Mouse (Mus musculus): Measurements from ENCODE around the gene Krt32. TPM values are rescaled to one million over a fixed set of nuclear protein-coding genes. Genes with fewer than 3 reads are reported as not detected.

The Krt32 gene
- not detected in 2 replicates for polyA plus RNA-seq (2016; fragmentation: Nextera tagmentation; extraction: Ambion mirVana)

DNA sequence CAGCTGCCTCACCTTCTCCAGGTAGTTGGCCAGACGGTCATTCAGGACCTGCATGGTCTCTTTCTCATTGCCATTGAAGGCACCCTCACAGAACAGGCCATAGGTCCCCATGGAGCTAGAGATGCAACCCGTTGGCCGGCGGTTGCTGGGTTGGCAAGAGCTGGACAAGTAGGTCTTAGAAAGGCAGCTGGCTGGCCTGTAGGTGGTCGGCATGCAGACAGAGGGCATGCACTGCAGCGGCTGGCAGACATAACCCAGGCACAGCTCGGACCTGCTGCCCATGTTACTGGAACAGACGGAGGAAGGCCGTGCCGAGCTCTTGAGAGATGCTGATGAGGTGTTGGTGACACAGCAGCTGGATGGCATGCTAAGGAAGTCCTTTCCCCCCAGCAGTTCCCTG lies at the start of gene Krt32:
Krt32 (minus strand) TSS at position 366 of the 400 bp plus-strand sequence.
- DNase-seq (ENCODE audit: low spot score) = no peak
- Histone ChIP-seq H3K4me1 (replicated peaks) (no peaks in the 10 kb centered on the region), H3K36me3 (no peaks in the 10 kb centered on the region), H3K27me3 (ENCODE audit: insufficient read depth, poor library complexity, severe bottlenecking) (no peaks in the 10 kb centered on the region), H3K4me3 (no peak within 1 kb of the TSS), H3K9me3 (peaks cover 3% of the 10 kb centered on the region; the same call in 1 of the 2 replicates), H3K27ac (no peak within 1 kb of the TSS)
- 93% methylated on average over 10 of the region's 10 CpGs for WGBS

- 53% methylated on average over 5 of the region's 5 CpGs for WGBS
- H3K36me3 ChIP-seq = no peaks in the 10 kb centered on the region
- H3K9me3 ChIP-seq = no peaks in the 10 kb centered on the region
- no peak for DNase-seq (ENCODE audit: low spot score)
- no peak overlapping the region for H3K27ac ChIP-seq
- no peak overlapping the region for H3K4me3 ChIP-seq
- peaks cover 4% of the 10 kb centered on the region; the same call in 1 of the 2 replicates for H3K27me3 ChIP-seq (ENCODE audit: insufficient read depth, poor library complexity, severe bottlenecking)
- peaks cover 32% of the 10 kb centered on the region for H3K4me1 ChIP-seq (replicated peaks)
These were observed 49.7 kb upstream of the Krt32 start for GRCm38 (mm10) chr11:100137693-100138092.

DNA sequence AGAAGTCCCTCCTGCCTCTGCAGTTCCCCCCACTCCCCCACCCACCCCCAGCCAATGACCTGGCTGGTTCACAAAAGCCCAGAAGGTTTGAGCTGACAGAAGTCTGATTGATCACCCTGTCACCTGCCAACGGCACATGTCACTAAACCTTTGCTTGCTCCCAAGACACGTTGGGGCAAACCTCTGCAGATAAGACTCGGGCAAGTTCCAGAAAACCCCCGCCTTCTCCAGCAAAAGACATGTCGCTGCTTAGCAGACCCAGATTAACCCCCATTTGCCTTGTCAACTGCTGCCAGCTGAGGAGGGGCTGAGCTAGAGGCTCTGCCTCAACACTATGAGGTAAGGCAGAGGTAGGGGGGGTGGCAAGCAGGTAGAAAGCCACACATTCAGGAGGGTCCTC lies 48.5 kb upstream of the Krt32 start:
- H3K4me3 ChIP-seq = no peak overlapping the region
- no peak for DNase-seq (ENCODE audit: low spot score)
- no peak overlapping the region for H3K27ac ChIP-seq
- H3K36me3 ChIP-seq = no peaks in the 10 kb centered on the region
- H3K9me3 ChIP-seq = no peaks in the 10 kb centered on the region
- H3K4me1 ChIP-seq (replicated peaks) = peaks cover 32% of the 10 kb centered on the region
- 52% methylated on average over 5 of the region's 5 CpGs for WGBS
- peaks cover 4% of the 10 kb centered on the region; the same call in 1 of the 2 replicates for H3K27me3 ChIP-seq (ENCODE audit: insufficient read depth, poor library complexity, severe bottlenecking)

- no peak within 1 kb of the TSS for H3K4me3 ChIP-seq
- DNase-seq (ENCODE audit: low spot score) = no peak
- no peaks in the 10 kb centered on the region for H3K9me3 ChIP-seq
- peaks cover 4% of the 10 kb centered on the region; the same call in 1 of the 2 replicates for H3K27me3 ChIP-seq (ENCODE audit: insufficient read depth, poor library complexity, severe bottlenecking)
- H3K36me3 ChIP-seq = no peaks in the 10 kb centered on the region
- H3K4me1 ChIP-seq (replicated peaks) = peaks cover 32% of the 10 kb centered on the region
- 73% methylated on average over 7 of the region's 7 CpGs for WGBS
- H3K27ac ChIP-seq = no peak within 1 kb of the TSS
These were observed 47.7 kb upstream of the Krt32 start, which contains the start of gene Krt15 for GRCm38 (mm10) chr11:100135731-100136130. Krt15 (minus strand) TSS chr11:100135928.

GRCm38 (mm10) chr11:100124901-100125300 lies 36.9 kb upstream of the Krt32 start:
- no peaks in the 10 kb centered on the region for H3K4me1 ChIP-seq (replicated peaks)
- no peaks in the 10 kb centered on the region for H3K36me3 ChIP-seq
- no peaks in the 10 kb centered on the region for H3K9me3 ChIP-seq
- H3K27ac ChIP-seq = no peak overlapping the region
- 86% methylated on average over 7 of the region's 7 CpGs for WGBS
- H3K4me3 ChIP-seq = no peak overlapping the region
- no peak for DNase-seq (ENCODE audit: low spot score)
- H3K27me3 ChIP-seq (ENCODE audit: insufficient read depth, poor library complexity, severe bottlenecking) = no peaks in the 10 kb centered on the region

DNA sequence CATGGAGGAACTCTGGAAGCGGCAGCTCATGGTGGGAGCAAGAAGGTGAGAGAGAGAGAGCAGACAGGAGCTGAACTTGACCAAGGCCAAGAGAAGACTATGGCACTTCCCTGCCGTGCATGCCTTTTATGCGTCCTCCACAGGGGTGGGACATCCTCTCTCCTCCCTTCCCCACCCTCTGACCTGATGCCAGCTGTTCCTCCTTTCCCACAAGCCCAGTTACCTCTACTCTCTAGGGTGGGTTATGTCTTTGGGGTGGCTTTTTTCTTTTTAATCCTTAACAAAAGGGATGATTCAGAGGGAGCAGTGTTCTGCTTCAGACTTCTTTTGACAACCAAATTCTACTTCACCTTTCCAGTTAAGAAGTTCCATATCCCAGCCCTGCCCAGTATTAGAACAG lies 33.4 kb upstream of the Krt32 start, which contains the start of gene Krt13:
Krt13 (minus strand) TSS at position 101 of the 400 bp plus-strand sequence.
- Histone ChIP-seq H3K9me3 (no peaks in the 10 kb centered on the region), H3K27me3 (ENCODE audit: insufficient read depth, poor library complexity, severe bottlenecking) (no peaks in the 10 kb centered on the region), H3K27ac (no peak within 1 kb of the TSS), H3K36me3 (no peaks in the 10 kb centered on the region), H3K4me1 (replicated peaks) (no peaks in the 10 kb centered on the region), H3K4me3 (no peak within 1 kb of the TSS)
- WGBS = 87% methylated on average over 3 of the region's 3 CpGs
- DNase-seq (ENCODE audit: low spot score) = no peak

- no peaks in the 10 kb centered on the region for H3K27me3 ChIP-seq (ENCODE audit: insufficient read depth, poor library complexity, severe bottlenecking)
- WGBS = 91% methylated on average over 5 of the region's 5 CpGs
- H3K27ac ChIP-seq = no peak overlapping the region
- H3K4me1 ChIP-seq (replicated peaks) = peaks cover 7% of the 10 kb centered on the region; the same call in 1 of the 2 replicates
- H3K9me3 ChIP-seq = no peaks in the 10 kb centered on the region
- no peaks in the 10 kb centered on the region for H3K36me3 ChIP-seq
- H3K4me3 ChIP-seq = no peak overlapping the region
- DNase-seq (ENCODE audit: low spot score) = no peak
These were observed 32.3 kb upstream of the Krt32 start for GRCm38 (mm10) chr11:100120331-100120730.

DNA sequence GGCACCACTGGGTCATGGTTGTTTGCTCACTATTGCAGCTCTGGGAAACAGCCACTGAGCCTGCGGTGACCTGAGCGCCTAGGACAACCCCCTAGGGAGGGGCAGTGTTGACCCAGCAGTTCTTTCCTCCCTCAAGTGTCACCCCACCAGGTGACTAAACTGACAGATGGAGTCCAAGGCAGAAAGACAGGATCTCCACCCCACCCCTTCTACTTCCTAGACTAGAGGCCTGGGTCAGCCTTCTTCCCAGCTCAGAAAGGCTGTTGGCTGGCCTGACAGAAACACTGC lies 25.7 kb upstream of the Krt32 start:
- Histone ChIP-seq H3K9me3 (no peaks in the 10 kb centered on the region), H3K27me3 (ENCODE audit: insufficient read depth, poor library complexity, severe bottlenecking) (no peaks in the 10 kb centered on the region), H3K27ac (no peak overlapping the region), H3K36me3 (no peaks in the 10 kb centered on the region), H3K4me1 (replicated peaks) (peaks cover 14% of the 10 kb centered on the region; the same call in 1 of the 2 replicates), H3K4me3 (no peak overlapping the region)
- WGBS = 57% methylated on average over 2 of the region's 2 CpGs
- DNase-seq (ENCODE audit: low spot score) = no peak

DNA sequence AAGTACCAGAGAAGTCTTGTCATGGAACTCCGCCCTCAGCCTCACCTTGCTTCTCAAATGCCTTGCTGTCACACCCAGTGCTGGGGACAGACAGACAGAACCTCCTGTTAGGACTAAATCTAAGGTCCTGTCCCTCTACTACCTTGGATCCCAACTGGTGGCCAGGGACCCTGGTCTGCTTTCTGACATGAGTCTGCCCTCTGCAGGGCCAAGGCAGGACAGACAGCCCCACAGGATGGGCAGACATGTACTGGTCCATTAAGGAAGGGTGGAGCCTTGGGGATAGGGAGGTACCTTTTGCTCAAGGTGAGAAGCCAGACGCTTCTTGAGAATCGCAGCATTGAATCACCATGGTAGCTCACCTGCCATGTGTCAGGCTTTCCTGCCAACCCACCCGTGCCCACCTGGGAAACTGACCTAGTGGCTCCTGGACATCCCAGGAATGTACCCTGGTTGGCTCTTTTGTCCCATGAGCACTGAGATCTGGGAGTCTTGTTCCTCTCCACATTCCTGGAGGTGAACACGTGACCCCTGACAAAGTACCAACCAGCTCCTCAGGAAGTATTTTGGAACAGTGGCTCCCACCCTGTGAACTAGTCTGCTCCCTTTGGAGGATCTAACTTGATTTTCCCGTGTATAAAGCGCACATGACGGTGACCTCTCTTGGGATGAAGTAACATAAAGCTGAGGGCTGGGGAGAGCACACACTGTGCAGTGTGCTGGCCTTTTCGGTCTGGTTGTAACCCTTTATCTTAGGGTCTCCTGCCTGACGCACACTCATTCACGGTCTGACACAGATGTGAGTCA lies 25.1 kb upstream of the Krt32 start:
- Histone ChIP-seq H3K9me3 (no peaks in the 10 kb centered on the region), H3K27ac (no peak overlapping the region), H3K4me3 (no peak overlapping the region), H3K4me1 (replicated peaks) (peaks cover 14% of the 10 kb centered on the region; the same call in 1 of the 2 replicates), H3K36me3 (no peaks in the 10 kb centered on the region), H3K27me3 (ENCODE audit: insufficient read depth, poor library complexity, severe bottlenecking) (no peaks in the 10 kb centered on the region)
- DNase-seq (ENCODE audit: low spot score) = no peak
- WGBS = 75% methylated on average over 11 of the region's 11 CpGs

DNA sequence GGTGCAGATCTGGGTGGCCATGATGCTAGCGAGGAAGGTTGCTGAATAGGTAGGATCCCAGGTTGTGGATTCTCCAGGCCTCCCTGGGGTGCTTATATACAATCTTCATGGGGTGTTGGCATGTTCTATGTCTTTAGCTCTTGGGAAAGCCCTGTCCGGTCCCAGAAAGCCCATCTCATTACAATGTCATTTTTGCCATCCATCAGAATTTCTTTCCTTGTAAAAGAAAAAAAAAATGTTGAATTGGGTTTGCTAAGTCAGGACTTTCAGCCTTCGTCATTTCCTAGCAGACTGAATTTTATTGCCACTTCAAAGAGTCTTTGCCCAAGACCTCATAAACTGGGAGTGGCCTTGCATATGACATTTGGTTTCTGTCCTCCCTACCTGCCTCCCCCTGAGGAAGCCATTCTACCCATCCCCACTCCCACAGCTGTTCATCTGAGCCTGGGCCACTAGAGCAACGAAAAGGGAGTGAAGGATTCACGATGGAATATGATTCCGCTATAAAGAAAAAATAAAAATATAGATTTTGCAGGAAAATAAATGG lies 17.6 kb upstream of the Krt32 start, which contains the start of gene Krt36:
Krt36 (minus strand) TSS at position 51 of the 547 bp plus-strand sequence.
- Histone ChIP-seq H3K36me3 (no peaks in the 10 kb centered on the region), H3K4me1 (replicated peaks) (peaks cover 4% of the 10 kb centered on the region; the same call in 1 of the 2 replicates), H3K9me3 (no peaks in the 10 kb centered on the region), H3K27ac (no peak within 1 kb of the TSS), H3K27me3 (ENCODE audit: insufficient read depth, poor library complexity, severe bottlenecking) (no peaks in the 10 kb centered on the region), H3K4me3 (no peak within 1 kb of the TSS)
- no peak for DNase-seq (ENCODE audit: low spot score)
- 93% methylated on average over 6 of the region's 6 CpGs for WGBS

DNA sequence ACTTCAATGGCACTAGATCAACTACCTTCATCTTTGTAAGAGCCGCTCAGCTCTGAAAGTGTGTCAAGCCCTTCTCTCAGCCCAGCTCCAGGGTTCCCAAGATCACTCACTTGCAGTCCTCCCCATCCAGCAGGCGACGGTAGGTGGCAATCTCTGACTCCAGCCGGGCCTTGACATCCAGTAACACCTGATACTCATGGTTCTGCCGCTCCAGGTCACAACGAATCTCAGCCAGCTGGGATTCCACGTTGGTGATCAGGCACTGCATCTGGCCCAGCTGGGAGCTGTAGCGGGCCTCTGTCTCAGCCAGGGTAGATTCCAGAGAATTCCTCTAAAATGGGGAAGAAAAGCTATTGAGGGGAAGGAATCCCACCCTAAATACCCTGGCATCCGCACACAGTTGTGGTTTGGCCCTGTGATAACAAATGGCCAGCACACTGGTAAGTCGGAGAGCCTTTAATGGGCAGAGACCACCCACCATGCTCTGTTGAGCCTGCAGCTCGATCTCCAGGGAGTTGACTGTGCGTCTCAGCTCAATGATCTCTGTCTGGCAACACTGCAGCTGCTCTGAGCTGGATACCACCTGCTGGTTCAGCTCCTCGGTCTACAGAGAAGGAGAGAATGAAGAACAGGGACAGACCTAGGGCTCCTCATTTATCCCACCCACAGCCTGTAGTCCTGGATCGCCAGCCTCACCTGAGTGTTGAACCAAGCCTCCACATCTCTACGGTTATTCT lies 14.8 kb upstream of the Krt32 start:
- H3K36me3 ChIP-seq = no peaks in the 10 kb centered on the region
- no peaks in the 10 kb centered on the region for H3K27me3 ChIP-seq (ENCODE audit: insufficient read depth, poor library complexity, severe bottlenecking)
- no peak overlapping the region for H3K4me3 ChIP-seq
- H3K9me3 ChIP-seq = no peaks in the 10 kb centered on the region
- WGBS = 64% methylated on average over 15 of the region's 15 CpGs
- H3K4me1 ChIP-seq (replicated peaks) = peaks cover 16% of the 10 kb centered on the region
- H3K27ac ChIP-seq = no peak overlapping the region
- DNase-seq (ENCODE audit: low spot score) = no peak

DNA sequence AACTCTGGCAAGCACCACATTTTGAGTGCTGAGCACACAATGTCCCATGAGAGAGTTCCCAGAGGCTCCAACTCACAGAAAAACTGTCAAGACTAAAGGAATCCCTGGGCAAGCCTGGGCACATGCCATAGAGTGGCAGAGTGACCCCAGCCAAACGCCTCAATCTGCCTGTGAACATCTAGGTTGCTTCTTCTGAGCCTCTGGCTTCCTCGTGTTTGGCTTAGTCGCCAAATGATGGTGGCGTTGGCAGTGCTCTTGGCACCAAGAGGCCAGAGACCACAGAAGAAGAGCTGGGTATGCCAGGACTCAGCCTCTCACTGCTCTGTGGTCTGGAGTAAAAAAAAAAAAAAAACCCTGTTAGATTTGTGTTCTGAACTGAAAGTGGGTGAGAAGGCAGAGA lies 12.4 kb upstream of the Krt32 start:
- peaks cover 19% of the 10 kb centered on the region for H3K4me1 ChIP-seq (replicated peaks)
- H3K27me3 ChIP-seq (ENCODE audit: insufficient read depth, poor library complexity, severe bottlenecking) = no peaks in the 10 kb centered on the region
- no peak for DNase-seq (ENCODE audit: low spot score)
- 90% methylated on average over 4 of the region's 4 CpGs for WGBS
- no peak overlapping the region for H3K27ac ChIP-seq
- H3K4me3 ChIP-seq = no peak overlapping the region
- no peaks in the 10 kb centered on the region for H3K9me3 ChIP-seq
- no peaks in the 10 kb centered on the region for H3K36me3 ChIP-seq

DNA sequence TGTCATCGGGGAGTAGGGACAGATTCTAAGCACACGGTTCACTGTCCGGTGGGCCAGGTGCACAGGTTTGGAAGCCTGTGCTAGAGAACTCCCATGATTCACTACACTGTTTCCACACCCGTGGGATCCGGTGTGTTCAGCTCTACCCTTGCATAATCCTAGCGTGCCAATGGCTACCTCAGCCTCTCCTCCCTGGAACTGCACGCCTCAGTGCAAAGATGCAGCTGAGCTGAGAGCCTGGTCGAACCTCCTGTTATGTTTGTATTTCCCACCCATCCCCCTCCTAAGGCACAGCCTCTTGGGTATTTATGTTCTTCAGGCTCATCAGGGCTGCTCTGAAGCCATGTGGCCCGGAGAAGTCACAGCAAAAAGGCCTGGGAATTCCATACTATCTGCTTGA lies 9.8 kb upstream of the Krt32 start:
- no peak for DNase-seq (ENCODE audit: low spot score)
- Histone ChIP-seq H3K27ac (no peak overlapping the region), H3K9me3 (no peaks in the 10 kb centered on the region)

More for the DNA sequence above, 9.8 kb upstream of the Krt32 start:
- no peaks in the 10 kb centered on the region for H3K27me3 ChIP-seq (ENCODE audit: insufficient read depth, poor library complexity, severe bottlenecking)
- H3K4me3 ChIP-seq = no peak overlapping the region
- 70% methylated on average over 9 of the region's 9 CpGs for WGBS
- no peaks in the 10 kb centered on the region for H3K36me3 ChIP-seq
- H3K4me1 ChIP-seq (replicated peaks) = peaks cover 15% of the 10 kb centered on the region

Data from hindbrain, embryonic 10.5 days (tissue).